Mouse (Mus musculus) hematopoietic stem cell, adult 5-6 weeks (primary cell): ENCODE measurements at regions not wholly inside any gene's neighbourhood (a gene's known extent, or its start where the extent isn't known, plus 50 kb on each side); places are given as distances from the start of the nearest gene placed in this dataset.

Experiments used
- ATAC-seq, 2 experiments: fragments of 125-278 bp in 1 of 2; replicated peaks in 1 of 2; 2 replicates each; pipeline ENCODE4 v1.8.0; 2016 to 2017; ENCODE audit warnings: inconsistent platforms in 2 of 2, mild to moderate bottlenecking in 2 of 2, moderate number of reproducible peaks in 2 of 2, low read depth in 1 of 2, moderate TSS enrichment in 1 of 2; ENCODE audit not compliant: low FRiP score in 2 of 2, poor library complexity in 2 of 2, severe bottlenecking in 2 of 2, insufficient read depth in 1 of 2, low TSS enrichment in 1 of 2

GRCm38 (mm10) chr8:26336906-26337650 lies 217.7 kb downstream of the Gm45692 start:
- ATAC-seq = no peak

GRCm38 (mm10) chr8:26345078-26345477 lies 225.7 kb downstream of the Gm45692 start:
- ATAC-seq = peak; percentile 65 to 94

GRCm38 (mm10) chr8:26349231-26349630 lies 229.9 kb downstream of the Gm45692 start:
- no peak for ATAC-seq

DNA sequence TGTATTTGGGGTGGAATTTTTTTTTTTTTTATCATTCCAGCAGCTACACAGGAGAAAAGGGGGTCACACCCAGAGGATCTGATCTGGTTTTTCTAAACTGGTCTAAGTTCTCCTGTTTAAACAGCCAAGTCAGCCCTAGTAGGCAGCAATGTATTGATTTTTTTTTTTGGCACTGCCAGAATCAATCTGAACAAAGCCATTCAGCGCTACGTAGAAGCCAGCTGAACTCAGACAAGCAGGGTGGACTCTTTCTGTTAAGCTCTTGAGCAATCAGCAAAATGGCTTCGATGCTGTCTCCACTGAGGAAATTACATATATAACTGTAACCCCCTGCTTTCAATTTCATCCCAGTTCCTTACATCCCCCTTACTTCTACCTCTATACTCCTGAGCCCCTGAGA lies 230.5 kb downstream of the Gm45692 start:
- no peak for ATAC-seq

DNA sequence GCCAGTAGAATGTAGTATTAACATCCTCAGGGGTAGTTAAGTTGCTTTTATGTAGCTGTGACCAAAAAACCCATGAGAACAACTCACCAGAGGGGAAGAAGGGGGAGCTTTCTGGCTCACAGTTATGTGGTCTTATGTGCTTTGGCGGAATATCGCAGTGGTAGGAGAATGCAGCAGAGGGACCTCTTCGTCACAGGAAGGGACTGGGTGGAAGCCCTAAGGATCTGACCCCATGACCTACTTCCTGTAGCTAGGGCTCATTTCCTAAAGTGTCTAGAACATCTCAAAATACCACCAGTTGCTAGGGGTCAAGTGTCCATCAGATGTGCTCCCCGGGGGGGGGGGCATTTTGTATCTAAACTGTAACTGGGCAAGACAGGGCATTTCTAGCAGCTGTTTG lies 231.3 kb downstream of the Gm45692 start:
- no peak for ATAC-seq

- ATAC-seq = peak in 1 of 2 experiments; percentile 42; a peak in 1 of 4 replicates
Observed at GRCm38 (mm10) chr8:26351643-26352540, 232.6 kb downstream of the Gm45692 start.

DNA sequence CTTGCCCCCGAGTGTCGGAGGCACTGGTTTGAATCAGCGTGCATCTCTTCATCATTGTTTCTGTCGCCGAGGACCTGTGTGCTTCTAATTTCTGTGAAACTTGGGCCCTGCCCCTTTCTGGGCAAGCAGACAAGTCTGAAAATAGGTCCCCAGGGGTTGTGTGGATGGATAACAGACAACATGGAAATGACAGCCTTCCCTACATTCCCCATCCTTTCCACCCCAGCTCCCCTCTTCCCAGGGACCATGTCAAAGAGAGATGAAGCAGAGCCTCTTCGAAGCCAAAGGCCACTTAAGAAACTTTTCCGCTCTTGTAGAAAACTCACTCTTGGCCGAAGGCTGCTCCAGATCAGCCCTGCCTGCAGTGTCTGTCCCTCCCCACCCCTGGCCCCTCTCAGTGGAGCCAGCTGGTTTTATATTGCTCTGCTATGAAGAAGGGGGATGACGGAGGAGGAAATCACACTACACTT lies 233.2 kb downstream of the Gm45692 start:
- ATAC-seq = no peak

GRCm38 (mm10) chr8:26353476-26353875 lies 234.1 kb downstream of the Gm45692 start:
- ATAC-seq = no peak

- no peak for ATAC-seq
Observed at GRCm38 (mm10) chr8:26354516-26354915, 235.2 kb downstream of the Gm45692 start.

DNA sequence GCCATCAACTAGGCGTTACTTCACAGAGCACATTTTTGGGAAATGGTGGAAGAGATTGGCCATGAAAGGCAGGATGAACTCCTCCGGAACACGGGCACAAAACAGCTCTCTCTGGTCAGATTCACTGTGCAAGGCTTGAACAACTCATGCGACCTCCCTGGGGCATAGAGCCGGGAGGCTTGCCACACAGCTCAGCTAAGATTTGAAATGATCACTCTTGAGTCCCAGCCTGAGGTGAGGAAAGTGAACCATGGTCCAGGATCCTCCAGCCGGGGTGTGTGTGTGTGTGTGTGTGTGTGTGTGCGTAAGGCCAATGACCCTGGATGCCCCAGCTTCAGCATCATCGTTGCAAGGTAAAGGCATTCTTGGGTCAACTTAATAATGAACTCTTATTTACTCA lies 237.5 kb downstream of the Gm45692 start:
- ATAC-seq = no peak

GRCm38 (mm10) chr8:26358711-26359136 lies 239.4 kb downstream of the Gm45692 start:
- no peak for ATAC-seq

- no peak for ATAC-seq
Observed at GRCm38 (mm10) chr8:26362366-26362765, 243.0 kb downstream of the Gm45692 start.

DNA sequence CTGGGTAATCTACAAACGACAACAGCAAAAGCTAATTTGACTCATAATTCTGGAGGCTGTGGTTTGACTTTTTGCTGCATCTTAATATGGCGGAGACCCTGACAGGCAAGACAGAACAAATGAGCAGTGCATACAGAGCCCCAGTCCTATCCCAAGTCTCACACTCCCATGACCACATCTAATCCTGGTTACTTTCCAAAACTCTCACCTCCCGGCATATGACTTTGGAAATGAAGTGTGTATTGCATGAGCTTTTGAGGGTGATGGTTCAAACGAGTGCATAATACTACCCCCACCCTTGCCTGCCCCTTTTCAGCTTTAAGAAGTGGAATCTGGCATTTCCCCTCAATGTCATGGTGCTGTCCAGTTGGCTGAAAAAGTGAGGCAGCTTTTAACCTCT lies 244.3 kb downstream of the Gm45692 start:
- no peak for ATAC-seq

GRCm38 (mm10) chr8:26364637-26365036 lies 245.3 kb downstream of the Gm45692 start:
- no peak for ATAC-seq

- peak; percentile 69 to 81 for ATAC-seq
Observed at GRCm38 (mm10) chr8:26380668-26381067, 261.3 kb downstream of the Gm45692 start.

GRCm38 (mm10) chr8:26382426-26382825 lies 263.1 kb downstream of the Gm45692 start:
- 0 out of 4 replicates have a peak, but pooled peaks of 1 of the 2 experiments have one; percentile 31 for ATAC-seq

DNA sequence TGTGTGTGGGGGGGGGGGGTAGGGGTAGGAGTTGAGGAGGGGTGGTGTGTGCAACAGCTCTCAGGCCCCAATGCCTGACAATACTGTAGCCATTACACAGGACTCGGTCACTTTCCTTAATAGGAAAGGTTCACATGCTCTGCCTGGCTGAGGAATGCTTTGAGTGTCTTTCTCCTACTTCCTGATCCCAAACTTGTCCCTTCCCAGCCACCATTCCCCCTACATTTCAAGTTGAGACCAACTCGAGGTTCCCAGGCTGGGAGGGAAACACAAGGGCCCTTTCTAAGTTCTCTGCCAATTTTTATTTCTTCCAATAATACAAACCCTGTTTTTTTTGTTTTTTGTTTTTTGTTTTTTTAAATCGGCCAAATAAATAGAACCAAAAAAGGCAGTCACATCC lies 264.6 kb downstream of the Gm45692 start:
- ATAC-seq = no peak

DNA sequence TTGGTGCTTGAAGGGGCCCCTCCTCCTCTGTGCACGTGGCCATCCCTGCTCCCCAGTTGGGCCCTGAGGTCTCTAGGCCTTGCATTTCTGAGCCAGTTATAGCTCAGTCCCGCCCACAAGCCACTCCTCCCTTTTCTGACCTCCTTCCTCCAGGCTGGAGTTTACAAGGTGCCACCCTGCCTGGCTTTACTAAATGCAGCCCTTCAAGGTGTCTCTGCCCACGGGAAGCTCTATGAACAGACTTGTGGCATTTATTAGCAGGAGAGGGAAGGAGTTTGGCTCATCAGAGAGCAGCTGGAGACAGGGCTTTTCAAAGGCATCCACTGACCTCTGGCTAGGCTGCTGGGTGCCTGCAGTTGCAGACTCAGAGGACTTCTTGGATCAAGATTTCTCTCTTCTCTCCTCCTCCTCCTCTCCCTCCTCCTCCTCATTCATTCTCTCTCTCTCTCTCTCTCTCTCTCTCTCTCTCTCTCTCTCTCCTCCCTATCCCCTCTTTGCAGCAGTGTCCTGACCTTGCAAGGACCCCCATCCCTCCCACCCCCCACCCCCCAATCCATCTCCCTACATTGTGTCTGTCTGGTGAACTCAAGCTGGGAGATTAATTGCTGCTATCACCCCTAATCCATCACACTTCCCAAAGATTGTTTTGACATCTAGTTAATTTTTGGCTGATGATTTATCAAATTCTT lies 265.1 kb downstream of the Gm45692 start:
- ATAC-seq = peak; percentile 46 to 74; a peak in 3 of 4 replicates
